Mouse (Mus musculus) E14TG2a.4 (cell line): ENCODE measurements around the gene Atp2b4.

Source experiments
- CTCF ChIP-seq: conservative IDR thresholded peaks from 2 replicates; pipeline ENCODE4 v1.5.1; 2014; ENCODE audit warnings: low read length
- NANOG ChIP-seq: IDR thresholded peaks from 2 replicates; pipeline ENCODE4 v1.6.1; 2014; ENCODE audit warnings: borderline replicate concordance, low read length, mixed read lengths
- POU5F1 ChIP-seq: IDR thresholded peaks from 2 replicates; pipeline ENCODE4 v1.6.1; 2014; ENCODE audit warnings: low read length, borderline replicate concordance

GRCm38 (mm10) chr1:133801743-133802142 is 902 bp upstream of the Atp2b4 start:
- TF ChIP-seq POU5F1 (no peak), CTCF (no peak), NANOG (no peak)
